In genomic region chr5:142842137-142842642, GRCm38 (mm10) we compare ENCODE assay signal across 8 mouse cellular contexts. TPM values are rescaled to one million over a fixed set of nuclear protein-coding genes. Genes with fewer than 3 reads are reported as not detected.
DNase-seq lines count a peak whose midpoint lies in the region; ATAC-seq and TF ChIP-seq lines count a peak whose summit lies in the region.

No protein-coding gene starts in this region.

- 13% methylated on average over 7 of the region's 7 CpGs for WGBS in midbrain, embryonic 11.5 days
- WGBS in midbrain, embryonic 15.5 days, result 21% methylated on average over 7 of the region's 7 CpGs
- 26% methylated on average over 7 of the region's 7 CpGs for WGBS in intestine, postnatal 0 days
- WGBS in midbrain, embryonic 12.5 days, result 23% methylated on average over 7 of the region's 7 CpGs

- H3K4me3 ChIP-seq in midbrain, embryonic 11.5 days (ENCODE audit: low read depth, low read length), result no peak overlapping the region
- no peak overlapping the region for H3K4me3 ChIP-seq in midbrain, embryonic 15.5 days
- no peak overlapping the region for H3K4me3 ChIP-seq in intestine, postnatal 0 days (ENCODE audit: low read depth, low read length)
- H3K4me3 ChIP-seq in midbrain, embryonic 12.5 days, result no peak overlapping the region

- DNase-seq in midbrain, embryonic 11.5 days (ENCODE audit: low spot score, missing footprints), result no peak
- DNase-seq in adrenal gland, adult 2 months, result peak; percentile 43
- DNase-seq in embryo, embryonic 11 days, result peak; percentile 59
- no peak for DNase-seq in spleen, postnatal 36 days (ENCODE audit: low spot score in 2 of 2)
- no peak for DNase-seq in layer of hippocampus, postnatal 14 days (ENCODE audit: low spot score in 2 of 2)

- H3K9me3 ChIP-seq in midbrain, embryonic 11.5 days (ENCODE audit: control insufficient read depth, low read length), result no peaks in the 10 kb centered on the region
- H3K9me3 ChIP-seq in midbrain, embryonic 15.5 days, result no peaks in the 10 kb centered on the region
- no peaks in the 10 kb centered on the region for H3K9me3 ChIP-seq in intestine, postnatal 0 days (ENCODE audit: control insufficient read depth)
- H3K9me3 ChIP-seq in midbrain, embryonic 12.5 days, result no peaks in the 10 kb centered on the region

- H3K27me3 ChIP-seq in midbrain, embryonic 11.5 days (ENCODE audit: control insufficient read depth, insufficient read depth, low read length), result no peaks in the 10 kb centered on the region
- H3K27me3 ChIP-seq in midbrain, embryonic 15.5 days (replicated peaks), result no peaks in the 10 kb centered on the region
- no peaks in the 10 kb centered on the region for H3K27me3 ChIP-seq in intestine, postnatal 0 days (replicated peaks; ENCODE audit: control insufficient read depth, insufficient read depth, low read length)
- H3K27me3 ChIP-seq in midbrain, embryonic 12.5 days, result no peaks in the 10 kb centered on the region

- ATAC-seq in midbrain, embryonic 11.5 days (ENCODE audit: low FRiP score), result peak; percentile 69
- no peak; the same call in 1 of the 2 replicates for ATAC-seq in midbrain, embryonic 15.5 days (replicated peaks)
- no peak for ATAC-seq in intestine, postnatal 0 days
- peak; percentile 44 for ATAC-seq in midbrain, embryonic 12.5 days (ENCODE audit: low FRiP score, low read depth)

- H3K4me1 ChIP-seq in midbrain, embryonic 11.5 days (ENCODE audit: control insufficient read depth, insufficient read depth, low read length), result no peaks in the 10 kb centered on the region
- H3K4me1 ChIP-seq in midbrain, embryonic 15.5 days, result no peaks in the 10 kb centered on the region
- H3K4me1 ChIP-seq in intestine, postnatal 0 days (replicated peaks; ENCODE audit: control insufficient read depth, insufficient read depth, low read length), result no peaks in the 10 kb centered on the region
- H3K4me1 ChIP-seq in midbrain, embryonic 12.5 days, result no peaks in the 10 kb centered on the region

- no peak overlapping the region for H3K4me2 ChIP-seq in midbrain, embryonic 11.5 days
- no peak overlapping the region for H3K4me2 ChIP-seq in midbrain, embryonic 15.5 days
- no peak overlapping the region for H3K4me2 ChIP-seq in intestine, postnatal 0 days (replicated peaks; ENCODE audit: low read depth)
- no peak overlapping the region for H3K4me2 ChIP-seq in midbrain, embryonic 12.5 days (replicated peaks)

- H3K9ac ChIP-seq in midbrain, embryonic 11.5 days (ENCODE audit: low read length), result no peak overlapping the region
- no peak overlapping the region for H3K9ac ChIP-seq in midbrain, embryonic 15.5 days
- no peak overlapping the region for H3K9ac ChIP-seq in intestine, postnatal 0 days (ENCODE audit: low read depth, low read length)
- H3K9ac ChIP-seq in midbrain, embryonic 12.5 days (replicated peaks), result no peak overlapping the region

- H3K27ac ChIP-seq in midbrain, embryonic 11.5 days (ENCODE audit: low read depth, low read length), result no peak overlapping the region
- no peak overlapping the region for H3K27ac ChIP-seq in midbrain, embryonic 15.5 days
- H3K27ac ChIP-seq in intestine, postnatal 0 days (ENCODE audit: low read depth, low read length), result no peak overlapping the region
- no peak overlapping the region for H3K27ac ChIP-seq in midbrain, embryonic 12.5 days (replicated peaks)

- TF ChIP-seq CTCF in intestine, postnatal 0 days (IDR thresholded peaks at IDR 0.05; ENCODE audit: low read depth), result peak; percentile 71

- H3K36me3 ChIP-seq in midbrain, embryonic 11.5 days (ENCODE audit: control insufficient read depth, insufficient read depth, low read length), result no peaks in the 10 kb centered on the region
- H3K36me3 ChIP-seq in midbrain, embryonic 15.5 days (replicated peaks), result no peaks in the 10 kb centered on the region
- H3K36me3 ChIP-seq in intestine, postnatal 0 days (ENCODE audit: control insufficient read depth, insufficient read depth), result no peaks in the 10 kb centered on the region
- no peaks in the 10 kb centered on the region for H3K36me3 ChIP-seq in midbrain, embryonic 12.5 days

RNA-seq across cellular contexts. Expression of gene Tnrc18, which starts 24.7 kb away (rescaled TPM):
- polyA plus RNA-seq in midbrain, embryonic 11.5 days (2014; fragmentation: Nextera tagmentation; extraction: Ambion mirVana), result 26.9 and 27.4 TPM in 2 replicates
- polyA plus RNA-seq in midbrain, embryonic 15.5 days (2015; fragmentation: Nextera tagmentation; extraction: Ambion mirVana), result 36.3 and 38.6 TPM in 2 replicates
- total RNA-seq in adrenal gland, adult 2 months (2021), result 10 to 100 TPM; 58.6 to 72.1 TPM
- polyA plus RNA-seq in adrenal gland, adult 2 months (2012; rRNA removed), result 91.5 and 110 TPM in 2 replicates
- polyA plus RNA-seq in intestine, postnatal 0 days (2015; fragmentation: Nextera tagmentation; extraction: Ambion mirVana), result 9.9 and 11.7 TPM in 2 replicates
- 61.1 and 64.1 TPM in 2 replicates for polyA plus RNA-seq in midbrain, embryonic 12.5 days (2016; fragmentation: Nextera tagmentation; extraction: Ambion mirVana)
- total RNA-seq in layer of hippocampus, postnatal 14 days (2021), result 100 to 1,000 TPM; 172 to 184 TPM

RNA-seq across cellular contexts. Expression of gene Fbxl18, which starts 53.0 kb away (rescaled TPM):
- polyA plus RNA-seq in midbrain, embryonic 11.5 days (2014; fragmentation: Nextera tagmentation; extraction: Ambion mirVana), result 10.5 and 11.8 TPM in 2 replicates
- 41.6 and 43.0 TPM in 2 replicates for polyA plus RNA-seq in midbrain, embryonic 15.5 days (2015; fragmentation: Nextera tagmentation; extraction: Ambion mirVana)
- 10 to 100 TPM in 1 of 2 experiments, 1 to 10 TPM in 1; 9.6 to 11.4 TPM for total RNA-seq in adrenal gland, adult 2 months (2021)
- polyA plus RNA-seq in adrenal gland, adult 2 months (2012; rRNA removed), result 42.3 and 44.3 TPM in 2 replicates
- 5.6 and 6.2 TPM in 2 replicates for polyA plus RNA-seq in intestine, postnatal 0 days (2015; fragmentation: Nextera tagmentation; extraction: Ambion mirVana)
- polyA plus RNA-seq in midbrain, embryonic 12.5 days (2016; fragmentation: Nextera tagmentation; extraction: Ambion mirVana), result 27.7 and 28.9 TPM in 2 replicates
- total RNA-seq in layer of hippocampus, postnatal 14 days (2021), result 10 to 100 TPM; 43.1 to 46.7 TPM

Comparison
In these comparisons a context has a peak if more than half of its experiments do, and no peak if none do; other contexts are left out.
1. ATAC-seq: peak in midbrain, embryonic 11.5 days (single experiment) and midbrain, embryonic 12.5 days (single experiment); none in midbrain, embryonic 15.5 days (single experiment) and intestine, postnatal 0 days (single experiment).
2. DNase-seq: peak in adrenal gland, adult 2 months (single experiment) and embryo, embryonic 11 days (single experiment); none in midbrain, embryonic 11.5 days (single experiment), spleen, postnatal 36 days (0 of 2) and layer of hippocampus, postnatal 14 days (0 of 2).